ENCODE assay signal across 14 mouse cellular contexts in the genomic region with DNA sequence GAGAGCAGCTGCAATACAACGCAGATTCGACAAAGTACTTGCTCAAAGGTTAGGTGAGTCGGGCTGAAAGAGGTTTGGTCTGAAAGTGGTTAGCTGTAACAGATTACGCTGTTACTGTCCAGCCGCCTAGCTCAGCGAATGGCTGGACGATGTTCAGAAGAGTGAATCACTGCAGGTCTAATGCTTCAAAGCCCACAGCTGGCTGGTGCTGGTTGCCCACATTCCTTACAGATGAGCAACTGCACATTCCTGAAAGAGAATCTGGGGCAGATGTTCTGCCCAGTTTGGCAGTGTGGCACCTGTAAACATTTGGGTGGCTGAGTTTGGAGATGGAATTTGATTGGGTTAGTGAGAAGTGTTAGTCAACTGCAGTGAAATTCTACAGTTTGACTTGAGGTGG. TPM values are rescaled to one million over a fixed set of nuclear protein-coding genes. Genes with fewer than 3 reads are reported as not detected.
DNase-seq lines count a peak whose midpoint lies in the region; ATAC-seq and TF ChIP-seq lines count a peak whose summit lies in the region.
"Had no signal": no experiment of that assay in that cellular context is flagged by ENCODE, and none has a peak within 500 bp of the region (broad histone marks: within the 10 kb centered on the region; RNA-seq: fewer than 3 reads in every experiment).

No protein-coding gene starts in this region.

- no peak overlapping the region for H3K4me2 ChIP-seq in kidney, embryonic 16.5 days (replicated peaks; ENCODE audit: low read depth, low read length)
- H3K4me2 ChIP-seq: forebrain, embryonic 15.5 days; lung, embryonic 15.5 days; midbrain, embryonic 12.5 days had no signal

- no peaks in the 10 kb centered on the region for H3K36me3 ChIP-seq in kidney, embryonic 16.5 days (ENCODE audit: insufficient read depth, low read length)
- H3K36me3 ChIP-seq in C2C12 (ENCODE audit: control insufficient read depth, insufficient read depth) = no peaks in the 10 kb centered on the region
- H3K36me3 ChIP-seq: forebrain, embryonic 15.5 days; lung, embryonic 15.5 days; midbrain, embryonic 12.5 days had no signal

- peaks cover 14% of the 10 kb centered on the region; the same call in 1 of the 2 replicates for H3K4me1 ChIP-seq in kidney, embryonic 16.5 days (ENCODE audit: insufficient read depth, low read length)

- no peak overlapping the region for H3K9ac ChIP-seq in kidney, embryonic 16.5 days (replicated peaks; ENCODE audit: low read length)
- H3K9ac ChIP-seq: forebrain, embryonic 15.5 days; lung, embryonic 15.5 days; midbrain, embryonic 12.5 days had no signal

- ATAC-seq in kidney, embryonic 16.5 days (ENCODE audit: low FRiP score, low TSS enrichment) = no peak
- ATAC-seq in Patski = peak; percentile 92
- ATAC-seq in granulocyte monocyte progenitor cell, adult 5-6 weeks (replicated peaks; ENCODE audit: poor library complexity, severe bottlenecking) = no peak
- no peak for ATAC-seq in megakaryocyte, adult 5-6 weeks (ENCODE audit: poor library complexity, severe bottlenecking)
- ATAC-seq: forebrain, embryonic 15.5 days had no signal

- no peaks in the 10 kb centered on the region for H3K27me3 ChIP-seq in kidney, embryonic 16.5 days (ENCODE audit: insufficient read depth, low read length)
- no peaks in the 10 kb centered on the region for H3K27me3 ChIP-seq in C2C12 (ENCODE audit: control insufficient read depth, insufficient read depth, insufficient read length)
- no peaks in the 10 kb centered on the region for H3K27me3 ChIP-seq in Patski
- H3K27me3 ChIP-seq: forebrain, embryonic 15.5 days; lung, embryonic 15.5 days; midbrain, embryonic 12.5 days had no signal

- CTCF ChIA-PET in Patski (lab: Charles Lee) = interaction anchor here (0.9 to 2.1 kb wide), 4 partner anchors 17 to 35 kb away, joined by 3 to 6 read pairs (median 4); no protein-coding TSS in a partner anchor

- H3K79me3 ChIP-seq in C2C12 (ENCODE audit: low read depth) = peaks cover 14% of the 10 kb centered on the region

- WGBS in kidney, embryonic 16.5 days = 81% methylated on average over 7 of the region's 7 CpGs

- DNase-seq in kidney, adult 9 months = peak; percentile 31
- peak; percentile 62 for DNase-seq in Patski (ENCODE audit: low read depth, low spot score)
- peak; percentile 6 for DNase-seq in gastrocnemius, postnatal 25 days
- DNase-seq in heart, adult 8-10 months (ENCODE audit: low spot score) = no peak
- DNase-seq: cerebellum, adult 8-10 months; thymus, postnatal 36 days had no signal

- POLR2A ChIA-PET in Patski (lab: Charles Lee) = no interaction called here

- no peak overlapping the region for H3K4me3 ChIP-seq in kidney, embryonic 16.5 days (ENCODE audit: low read length)
- no peak overlapping the region for H3K4me3 ChIP-seq in C2C12 (ENCODE audit: insufficient read depth, poor library complexity, severe bottlenecking)
- H3K4me3 ChIP-seq: forebrain, embryonic 15.5 days; layer of hippocampus, adult 2 months; lung, embryonic 15.5 days; midbrain, embryonic 12.5 days had no signal

- H3K79me2 ChIP-seq in C2C12 (ENCODE audit: control insufficient read depth, insufficient read depth) = peaks cover 19% of the 10 kb centered on the region

- H3K9me3 ChIP-seq in kidney, embryonic 16.5 days (ENCODE audit: low read length) = no peaks in the 10 kb centered on the region
- H3K9me3 ChIP-seq: forebrain, embryonic 15.5 days; lung, embryonic 15.5 days; midbrain, embryonic 12.5 days had no signal

- TF ChIP-seq CTCF in C2C12 (IDR thresholded peaks at IDR 0.05; ENCODE audit: control insufficient read depth, insufficient read depth, insufficient read length) (no peak), Patski (IDR thresholded peaks at IDR 0.05) (no peak)

- in situ Hi-C loops in Patski (cut with MboI; ENCODE audit: low pct_unique_long_range_greater_than_20kb) = no loop called here

- H3K27ac ChIP-seq in kidney, embryonic 16.5 days (ENCODE audit: low read length) = no peak overlapping the region
- H3K27ac ChIP-seq: forebrain, embryonic 15.5 days; layer of hippocampus, adult 2 months; lung, embryonic 15.5 days; midbrain, embryonic 12.5 days had no signal

- H3ac ChIP-seq in C2C12 (ENCODE audit: control insufficient read depth, insufficient read length, low read depth) = no peak overlapping the region

TF ChIP-seq in C2C12, 6 proteins besides CTCF, POLR2A, EP300 and RAD21:
- TF ChIP-seq FOSL1 (IDR thresholded peaks at IDR 0.05; ENCODE audit: insufficient read depth, low read length, poor library complexity, severe bottlenecking) = peak; percentile 70
- TF ChIP-seq USF1 (IDR thresholded peaks at IDR 0.05; ENCODE audit: low read depth) = no peak
- no peak for TF ChIP-seq CEBPB (IDR thresholded peaks at IDR 0.05; ENCODE audit: low read depth)
- no peak for TF ChIP-seq MYOG (IDR thresholded peaks at IDR 0.05; ENCODE audit: control insufficient read depth, extremely low read depth, insufficient read length)
- TF ChIP-seq MAX (IDR thresholded peaks at IDR 0.05) = peak; percentile 51
- peak; percentile 86 for TF ChIP-seq MYOD1 (IDR thresholded peaks at IDR 0.05; ENCODE audit: control insufficient read depth, insufficient read length, low read depth)

RNA-seq across cellular contexts. Expression of gene Ndfip2, which starts 2.8 kb away (rescaled TPM):
- 69.6 and 69.9 TPM in 2 replicates for polyA plus RNA-seq in kidney, embryonic 16.5 days (2015; fragmentation: Nextera tagmentation; extraction: Ambion mirVana)
- polyA plus RNA-seq in C2C12 (2012; fragmentation: generic; extraction: Trizol) (21.6 TPM), Patski (2021) (88.4 TPM)
- total RNA-seq in gastrocnemius, postnatal 25 days (2021) = 10 to 100 TPM; 13.2 to 13.3 TPM
- 16.8 and 18.2 TPM in 2 replicates for total RNA-seq in granulocyte monocyte progenitor cell, adult 5-6 weeks (2014; fragmentation: Nextera tagmentation)
- total RNA-seq in granulocyte monocyte progenitor cell, adult 5-6 weeks (2017) = 11.6 and 12.6 TPM in 2 replicates
- 30.7 and 31.9 TPM in 2 replicates for total RNA-seq in megakaryocyte, adult 5-6 weeks (2015)
- total RNA-seq in megakaryocyte, adult 5-6 weeks (2017) = 12.1 and 15.8 TPM in 2 replicates
- 10 to 100 TPM; 14.2 to 15.8 (median 15.3) TPM for total RNA-seq in heart, adult 8-10 months (2022)
